Mouse (Mus musculus): ENCODE measurements around the gene Sh3pxd2a. TPM values are rescaled to one million over a fixed set of nuclear protein-coding genes. Genes with fewer than 3 reads are reported as not detected.

Sh3pxd2a gene
- total RNA-seq, 2 experiments from 2014 or later: 47.7 to 59.2 TPM

- intact Hi-C loops (cut with DNase I): no loop called here
- DNase-seq: no peak
Observed at GRCm38 (mm10) chr19:47493017-47493997, 29.1 kb upstream of the Sh3pxd2a start.

GRCm38 (mm10) chr19:47492422-47492821, 28.2 kb upstream of the Sh3pxd2a start:
- DNase-seq: no peak
- intact Hi-C loops (cut with DNase I): no loop called here

- no peak for DNase-seq
- intact Hi-C loops (cut with DNase I): no loop called here
Observed at GRCm38 (mm10) chr19:47491853-47492252, 27.7 kb upstream of the Sh3pxd2a start.

- no peak for DNase-seq
- intact Hi-C loops (cut with DNase I): loop anchor here (5.0 kb wide), 1 partner anchor 222 kb away; no protein-coding TSS in a partner anchor
Observed at GRCm38 (mm10) chr19:47489233-47489632, 25.0 kb upstream of the Sh3pxd2a start.

GRCm38 (mm10) chr19:47488250-47488649, 24.0 kb upstream of the Sh3pxd2a start:
- intact Hi-C loops (cut with DNase I): loop anchor here (1.0 to 5.0 kb wide), 2 partner anchors 132 to 221 kb away; no protein-coding TSS in a partner anchor
- peak in 1 of 2 experiments; percentile 60 for DNase-seq

GRCm38 (mm10) chr19:47487572-47487971, 23.4 kb upstream of the Sh3pxd2a start:
- no peak for DNase-seq
- intact Hi-C loops (cut with DNase I): loop anchor here (5.0 kb wide), 1 partner anchor 220 kb away; no protein-coding TSS in a partner anchor

- intact Hi-C loops (cut with DNase I): loop anchor here (5.0 kb wide), 1 partner anchor 219 kb away; no protein-coding TSS in a partner anchor
- peak in 1 of 2 experiments; percentile 39 for DNase-seq
Observed at GRCm38 (mm10) chr19:47485997-47486566, 21.9 kb upstream of the Sh3pxd2a start.

- intact Hi-C loops (cut with DNase I): no loop called here
- DNase-seq: no peak
Observed at GRCm38 (mm10) chr19:47484110-47484509, 19.9 kb upstream of the Sh3pxd2a start.

GRCm38 (mm10) chr19:47483346-47483745, 19.1 kb upstream of the Sh3pxd2a start:
- DNase-seq: no peak
- intact Hi-C loops (cut with DNase I): no loop called here

- intact Hi-C loops (cut with DNase I): no loop called here
- no peak for DNase-seq
Observed at GRCm38 (mm10) chr19:47473453-47473852, 9.3 kb upstream of the Sh3pxd2a start.

- intact Hi-C loops (cut with DNase I): no loop called here
Observed at GRCm38 (mm10) chr19:47472881-47473400, 8.7 kb upstream of the Sh3pxd2a start.

GRCm38 (mm10) chr19:47471808-47472207, 7.6 kb upstream of the Sh3pxd2a start:
- no peak for DNase-seq
- intact Hi-C loops (cut with DNase I): no loop called here

More at GRCm38 (mm10) chr19:47472881-47473400, 8.7 kb upstream of the Sh3pxd2a start:
- DNase-seq: no peak

GRCm38 (mm10) chr19:47468750-47469149, 4.5 kb upstream of the Sh3pxd2a start:
- intact Hi-C loops (cut with DNase I): loop anchor here (10.0 kb wide), 1 partner anchor 204 kb away; no protein-coding TSS in a partner anchor
- no peak for DNase-seq

GRCm38 (mm10) chr19:47466775-47467174, 2.6 kb upstream of the Sh3pxd2a start:
- intact Hi-C loops (cut with DNase I): loop anchor here (10.0 kb wide), 1 partner anchor 202 kb away; no protein-coding TSS in a partner anchor
- DNase-seq: no peak

- DNase-seq: no peak
- intact Hi-C loops (cut with DNase I): loop anchor here (2.0 to 10.0 kb wide), 3 partner anchors 37 to 201 kb away; no protein-coding TSS in a partner anchor
Observed at GRCm38 (mm10) chr19:47465467-47465866, 1.3 kb upstream of the Sh3pxd2a start.

GRCm38 (mm10) chr19:47463636-47464303, 431 bp downstream of the Sh3pxd2a start:
- intact Hi-C loops (cut with DNase I): loop anchor here (1.0 to 10.0 kb wide), 5 partner anchors 34 to 199 kb away; no protein-coding TSS in a partner anchor
- peak; percentile 92 to 93 for DNase-seq

GRCm38 (mm10) chr19:47463206-47463605, 995 bp downstream of the Sh3pxd2a start:
- intact Hi-C loops (cut with DNase I): loop anchor here (1.0 to 10.0 kb wide), 2 partner anchors 34 to 198 kb away; no protein-coding TSS in a partner anchor
- DNase-seq: no peak

- intact Hi-C loops (cut with DNase I): loop anchor here (1.0 to 10.0 kb wide), 2 partner anchors 33 to 198 kb away; no protein-coding TSS in a partner anchor
- no peak for DNase-seq
Observed at GRCm38 (mm10) chr19:47462725-47463124, 1.5 kb downstream of the Sh3pxd2a start.

- no peak for DNase-seq
- intact Hi-C loops (cut with DNase I): loop anchor here (10.0 kb wide), 1 partner anchor 197 kb away; no protein-coding TSS in a partner anchor
Observed at GRCm38 (mm10) chr19:47461838-47462237, 2.4 kb downstream of the Sh3pxd2a start.

- intact Hi-C loops (cut with DNase I): loop anchor here (10.0 kb wide), 1 partner anchor 197 kb away; no protein-coding TSS in a partner anchor
Observed at GRCm38 (mm10) chr19:47461386-47461785, 2.8 kb downstream of the Sh3pxd2a start.

More at GRCm38 (mm10) chr19:47461386-47461785, 2.8 kb downstream of the Sh3pxd2a start:
- DNase-seq: no peak

All from heart, postnatal 36 days (tissue).